Mouse (Mus musculus) C2C12 (cell line): ENCODE measurements around the gene Pga5. TPM values are rescaled to one million over a fixed set of nuclear protein-coding genes. Genes with fewer than 3 reads are reported as not detected.
A peak's percentile ranks its signal among the peaks of the same experiment; 100 is the strongest.

Experiments used
- H3K27me3 ChIP-seq: one replicate; pipeline ENCODE4 v1.6.1; 2011; ENCODE audit not compliant: control insufficient read depth, insufficient read depth, insufficient read length
- H3K36me3 ChIP-seq: one replicate; pipeline ENCODE4 v1.6.1; 2011; ENCODE audit not compliant: control insufficient read depth, insufficient read depth
- H3K4me3 ChIP-seq: one replicate; pipeline ENCODE4 v1.5.1; 2011; ENCODE audit warnings: mild to moderate bottlenecking, control low read depth; ENCODE audit not compliant: poor library complexity, insufficient read depth, severe bottlenecking
- H3K79me2 ChIP-seq: one replicate; pipeline ENCODE4 v1.6.1; 2011; ENCODE audit not compliant: control insufficient read depth, insufficient read depth
- H3K79me3 ChIP-seq: one replicate; pipeline ENCODE4 v1.6.1; 2011; ENCODE audit warnings: low read depth, control low read depth
- H3ac ChIP-seq: one replicate; pipeline ENCODE3; 2011; ENCODE audit warnings: low read depth; ENCODE audit not compliant: control insufficient read depth, insufficient read length
- CEBPB ChIP-seq: IDR thresholded peaks from one replicate; pipeline ENCODE4 v1.6.1; 2011; ENCODE audit warnings: low read depth, mild to moderate bottlenecking, control low read depth, moderate library complexity
- CTCF ChIP-seq: IDR thresholded peaks from one replicate; pipeline ENCODE4 v1.5.1; 2011; ENCODE audit not compliant: control insufficient read depth, insufficient read depth, insufficient read length
- FOSL1 ChIP-seq: IDR thresholded peaks from one replicate; pipeline ENCODE4 v1.8.0; 2011; ENCODE audit warnings: mild to moderate bottlenecking, low read length; ENCODE audit not compliant: poor library complexity, insufficient read depth, severe bottlenecking
- MAX ChIP-seq: IDR thresholded peaks from one replicate; pipeline ENCODE4 v1.6.1; 2011; ENCODE audit warnings: mild to moderate bottlenecking, control low read depth
- MYOD1 ChIP-seq: IDR thresholded peaks from one replicate; pipeline ENCODE4 v1.6.1; 2011; ENCODE audit warnings: low read depth; ENCODE audit not compliant: control insufficient read depth, insufficient read length
- MYOG ChIP-seq: IDR thresholded peaks from one replicate; pipeline ENCODE4 v1.6.1; 2011; ENCODE audit not compliant: control insufficient read depth, insufficient read length; ENCODE audit errors: extremely low read depth
- USF1 ChIP-seq: IDR thresholded peaks from one replicate; pipeline ENCODE4 v1.6.1; 2011; ENCODE audit warnings: low read depth, mild to moderate bottlenecking, control low read depth, moderate library complexity
- polyA plus RNA-seq: library from polyadenylated mRNA; unstranded; fragments of >200 nt; fragmentation: generic; extraction: Trizol; gene quantifications from one replicate; pipeline ENCODE4 v1.2.1, GENCODE M21; 2012; ENCODE audit warnings: missing spikeins

Gene Pga5
- polyA plus RNA-seq, 1 experiment: not detected

DNA sequence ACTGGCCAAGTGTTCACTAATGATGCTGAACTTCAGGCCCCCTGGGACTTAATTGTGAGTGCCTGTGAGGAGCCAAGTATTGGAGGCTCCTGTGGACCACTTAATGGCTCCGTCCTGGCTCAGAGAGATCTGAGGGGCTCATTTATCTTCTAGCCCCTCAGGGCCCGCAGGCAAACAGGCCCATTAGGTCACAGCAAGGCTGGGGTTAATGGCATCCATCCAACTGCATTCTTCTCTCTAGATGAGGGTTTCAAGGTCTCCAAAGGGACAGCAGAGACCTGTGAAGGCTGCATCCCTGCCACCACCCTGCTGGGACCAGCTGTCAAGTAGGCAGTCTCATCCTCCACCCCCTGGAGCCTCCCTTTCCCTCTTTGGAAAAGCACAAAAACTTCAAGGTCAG lies 41.9 kb upstream of the Pga5 start:
- TF ChIP-seq MYOD1: no peak
- no peak for TF ChIP-seq CEBPB
- TF ChIP-seq CTCF: no peak
- TF ChIP-seq MYOG: no peak
- Histone ChIP-seq H3K79me2 (no peaks in the 10 kb centered on the region), H3ac (no peak overlapping the region), H3K4me3 (no peak overlapping the region), H3K36me3 (no peaks in the 10 kb centered on the region), H3K79me3 (no peaks in the 10 kb centered on the region), H3K27me3 (no peaks in the 10 kb centered on the region)

GRCm38 (mm10) chr19:10718251-10718775 lies 40.4 kb upstream of the Pga5 start:
- no peak for TF ChIP-seq CEBPB
- TF ChIP-seq MAX: no peak
- no peak for TF ChIP-seq USF1
- no peak for TF ChIP-seq MYOG
- TF ChIP-seq FOSL1: no peak
- TF ChIP-seq CTCF: no peak
- TF ChIP-seq MYOD1: no peak
- Histone ChIP-seq H3K79me2 (no peaks in the 10 kb centered on the region), H3K27me3 (no peaks in the 10 kb centered on the region), H3K79me3 (no peaks in the 10 kb centered on the region), H3K36me3 (peaks cover 12% of the 10 kb centered on the region), H3ac (no peak overlapping the region), H3K4me3 (no peak overlapping the region)

- TF ChIP-seq MYOD1 (no peak), CTCF (no peak), CEBPB (no peak)
- H3K36me3 ChIP-seq: peaks cover 25% of the 10 kb centered on the region
- no peaks in the 10 kb centered on the region for H3K79me2 ChIP-seq
- no peak overlapping the region for H3ac ChIP-seq
- H3K27me3 ChIP-seq: no peaks in the 10 kb centered on the region
- no peak overlapping the region for H3K4me3 ChIP-seq
- H3K79me3 ChIP-seq: no peaks in the 10 kb centered on the region
Measured at GRCm38 (mm10) chr19:10715476-10715875, 37.6 kb upstream of the Pga5 start.

- peaks cover 30% of the 10 kb centered on the region for H3K36me3 ChIP-seq
- H3K27me3 ChIP-seq: no peaks in the 10 kb centered on the region
- H3K79me3 ChIP-seq: no peaks in the 10 kb centered on the region
- H3K4me3 ChIP-seq: no peak overlapping the region
- TF ChIP-seq MAX (no peak), CTCF (peak; percentile 66), FOSL1 (no peak)
- H3ac ChIP-seq: no peak overlapping the region
- H3K79me2 ChIP-seq: no peaks in the 10 kb centered on the region
Measured at GRCm38 (mm10) chr19:10714682-10715475, 37.0 kb upstream of the Pga5 start.

GRCm38 (mm10) chr19:10714168-10714567 lies 36.3 kb upstream of the Pga5 start:
- Histone ChIP-seq H3ac (no peak overlapping the region), H3K79me3 (no peaks in the 10 kb centered on the region), H3K79me2 (no peaks in the 10 kb centered on the region), H3K4me3 (no peak overlapping the region), H3K36me3 (peaks cover 30% of the 10 kb centered on the region), H3K27me3 (no peaks in the 10 kb centered on the region)
- TF ChIP-seq MAX (no peak), FOSL1 (no peak), USF1 (no peak), CEBPB (no peak), CTCF (no peak), MYOD1 (no peak), MYOG (no peak)

DNA sequence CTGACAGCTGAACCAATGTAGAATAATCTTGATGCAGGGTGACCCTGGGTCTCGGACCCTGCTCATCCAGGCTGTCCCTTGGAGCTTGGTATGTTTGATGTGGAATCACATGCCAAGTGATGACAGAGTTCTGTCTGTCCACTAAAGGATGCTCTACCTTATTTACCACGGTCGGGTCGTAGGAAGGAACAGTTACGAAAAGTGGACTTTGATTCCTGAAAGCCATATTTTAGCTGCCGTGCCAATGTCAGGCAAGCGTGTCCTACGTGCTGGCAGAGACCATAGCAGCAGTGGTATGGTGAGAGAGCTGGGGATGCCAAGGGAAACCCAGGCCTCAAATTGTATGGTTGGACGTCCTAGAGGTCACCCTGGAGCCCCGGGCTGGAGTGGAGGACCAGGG lies 35.7 kb upstream of the Pga5 start:
- TF ChIP-seq MAX (no peak), CEBPB (no peak), MYOD1 (no peak), CTCF (no peak), USF1 (no peak), MYOG (no peak), FOSL1 (no peak)
- Histone ChIP-seq H3K79me2 (no peaks in the 10 kb centered on the region), H3K36me3 (peaks cover 30% of the 10 kb centered on the region), H3K79me3 (no peaks in the 10 kb centered on the region), H3ac (no peak overlapping the region), H3K4me3 (no peak overlapping the region), H3K27me3 (no peaks in the 10 kb centered on the region)
